Mouse (Mus musculus) liver, embryonic 12.5 days (tissue): Measurements from ENCODE around the gene Sstr4. TPM values are rescaled to one million over a fixed set of nuclear protein-coding genes. Genes with fewer than 3 reads are reported as not detected.
A peak's percentile ranks its signal among the peaks of the same experiment; 100 is the strongest.

Source experiments
- ATAC-seq: fragments of 200-750 bp; cut with Nextera tagmentation; 2 replicates; pipeline ENCODE4 v1.8.0; 2017; ENCODE audit warnings: moderate number of reproducible peaks, mild to moderate bottlenecking, moderate library complexity
- H3K27ac ChIP-seq: fragments of 300-500 bp; sonication (generic); 2 replicates; pipeline ENCODE4 v1.5.1; 2016; ENCODE audit warnings: mild to moderate bottlenecking
- H3K27me3 ChIP-seq: fragments of 300-500 bp; sonication (generic); replicated peaks from 2 replicates; pipeline ENCODE4 v1.6.1; 2016; ENCODE audit warnings: mild to moderate bottlenecking, moderate library complexity
- H3K36me3 ChIP-seq: fragments of 300-500 bp; sonication (generic); 2 replicates; pipeline ENCODE4 v1.6.1; 2016; ENCODE audit warnings: mild to moderate bottlenecking, moderate library complexity
- H3K4me1 ChIP-seq: fragments of 300-500 bp; sonication (generic); 2 replicates; pipeline ENCODE4 v1.6.1; 2016
- H3K4me2 ChIP-seq: fragments of 300-500 bp; sonication (generic); 2 replicates; pipeline ENCODE4 v1.6.1; 2016; ENCODE audit warnings: mild to moderate bottlenecking, moderate library complexity
- H3K4me3 ChIP-seq: fragments of 300-500 bp; sonication (generic); 2 replicates; pipeline ENCODE4 v1.5.1; 2016; ENCODE audit warnings: mild to moderate bottlenecking, moderate library complexity
- H3K9ac ChIP-seq: fragments of 300-500 bp; sonication (generic); 2 replicates; pipeline ENCODE4 v1.6.1; 2016; ENCODE audit warnings: mild to moderate bottlenecking, moderate library complexity
- H3K9me3 ChIP-seq: fragments of 300-500 bp; sonication (generic); replicated peaks from 2 replicates; pipeline ENCODE4 v1.6.1; 2016; ENCODE audit warnings: mild to moderate bottlenecking, moderate library complexity
- WGBS: fragments of 180-500 bp; shearing (Covaris S2); methylation state at CpG from one replicate; pipeline ENCODE4 v1.1.7; 2016; ENCODE audit not compliant: insufficient replicate concordance; 5-methylcytosine and 5-hydroxymethylcytosine counted together
- polyA plus RNA-seq: library from polyadenylated mRNA; unstranded; fragments of >200 nt; fragmentation: Nextera tagmentation; extraction: Ambion mirVana; gene quantifications from 2 replicates; pipeline ENCODE4 v1.2.1, GENCODE M21; 2016

Sstr4 gene
- 0.25 and 0.30 TPM in 2 replicates for polyA plus RNA-seq

GRCm38 (mm10) chr2:148395131-148396051 is at the start of gene Sstr4:
Gene Sstr4 (plus strand): TSS chr2:148395344.
- H3K36me3 ChIP-seq = no peaks in the 10 kb centered on the region
- H3K4me3 ChIP-seq = peak within 1 kb of the TSS; percentile 46
- H3K27me3 ChIP-seq = peaks cover 40% of the 10 kb centered on the region
- 0 out of 2 replicates have a peak, but pooled peaks cover 5% of the 10 kb centered on the region for H3K4me1 ChIP-seq
- H3K9me3 ChIP-seq = no peaks in the 10 kb centered on the region
- ATAC-seq = no peak
- H3K27ac ChIP-seq = no peak within 1 kb of the TSS
- H3K4me2 ChIP-seq = peak within 1 kb of the TSS; percentile 70
- H3K9ac ChIP-seq = no peak within 1 kb of the TSS
- WGBS = 6% methylated on average over 68 of the region's 83 CpGs

GRCm38 (mm10) chr2:148345373-148345772 is 49.8 kb upstream of the Sstr4 start:
- Histone ChIP-seq H3K9ac (no peak overlapping the region), H3K4me2 (no peak overlapping the region), H3K9me3 (no peaks in the 10 kb centered on the region), H3K36me3 (no peaks in the 10 kb centered on the region), H3K4me3 (no peak overlapping the region), H3K4me1 (no peaks in the 10 kb centered on the region), H3K27ac (no peak overlapping the region), H3K27me3 (no peaks in the 10 kb centered on the region)
- no peak for ATAC-seq

- Histone ChIP-seq H3K27me3 (no peaks in the 10 kb centered on the region), H3K4me1 (no peaks in the 10 kb centered on the region), H3K9ac (no peak overlapping the region), H3K4me3 (no peak overlapping the region), H3K36me3 (no peaks in the 10 kb centered on the region), H3K9me3 (no peaks in the 10 kb centered on the region), H3K27ac (no peak overlapping the region), H3K4me2 (no peak overlapping the region)
- WGBS = 74% methylated on average over 1 of the region's 1 CpGs
- ATAC-seq = no peak
Measured at GRCm38 (mm10) chr2:148346976-148347375, 48.2 kb upstream of the Sstr4 start.

GRCm38 (mm10) chr2:148349509-148350307 is 45.4 kb upstream of the Sstr4 start:
- ATAC-seq = no peak
- Histone ChIP-seq H3K4me2 (no peak overlapping the region), H3K4me1 (no peaks in the 10 kb centered on the region), H3K4me3 (no peak overlapping the region), H3K36me3 (no peaks in the 10 kb centered on the region), H3K9me3 (no peaks in the 10 kb centered on the region), H3K27ac (no peak overlapping the region), H3K27me3 (no peaks in the 10 kb centered on the region), H3K9ac (no peak overlapping the region)
- WGBS = 60% methylated on average over 4 of the region's 4 CpGs

- no peaks in the 10 kb centered on the region for H3K36me3 ChIP-seq
- no peak overlapping the region for H3K4me3 ChIP-seq
- no peaks in the 10 kb centered on the region for H3K4me1 ChIP-seq
- no peak overlapping the region for H3K9ac ChIP-seq
- H3K27me3 ChIP-seq = no peaks in the 10 kb centered on the region
- H3K4me2 ChIP-seq = no peak overlapping the region
- no peaks in the 10 kb centered on the region for H3K9me3 ChIP-seq
- no peak overlapping the region for H3K27ac ChIP-seq
- WGBS = 16% methylated on average over 2 of the region's 2 CpGs
- no peak for ATAC-seq
Measured at GRCm38 (mm10) chr2:148350460-148350859, 44.7 kb upstream of the Sstr4 start.

- WGBS = 50% methylated on average over 1 of the region's 1 CpGs
Measured at GRCm38 (mm10) chr2:148352655-148353054, 42.5 kb upstream of the Sstr4 start.

GRCm38 (mm10) chr2:148357145-148357544 is 38.0 kb upstream of the Sstr4 start:
- no peaks in the 10 kb centered on the region for H3K4me1 ChIP-seq
- H3K9me3 ChIP-seq = no peaks in the 10 kb centered on the region
- WGBS = 61% methylated on average over 1 of the region's 1 CpGs
- no peak overlapping the region for H3K9ac ChIP-seq
- no peak overlapping the region for H3K4me2 ChIP-seq
- H3K4me3 ChIP-seq = no peak overlapping the region
- no peaks in the 10 kb centered on the region for H3K36me3 ChIP-seq
- H3K27me3 ChIP-seq = no peaks in the 10 kb centered on the region
- no peak overlapping the region for H3K27ac ChIP-seq
- ATAC-seq = no peak

More at GRCm38 (mm10) chr2:148352655-148353054, 42.5 kb upstream of the Sstr4 start:
- Histone ChIP-seq H3K9me3 (no peaks in the 10 kb centered on the region), H3K9ac (no peak overlapping the region), H3K27ac (no peak overlapping the region), H3K4me3 (no peak overlapping the region), H3K36me3 (no peaks in the 10 kb centered on the region), H3K4me2 (no peak overlapping the region), H3K27me3 (no peaks in the 10 kb centered on the region), H3K4me1 (no peaks in the 10 kb centered on the region)
- ATAC-seq = no peak

- Histone ChIP-seq H3K27me3 (no peaks in the 10 kb centered on the region), H3K9me3 (no peaks in the 10 kb centered on the region), H3K4me3 (no peak overlapping the region), H3K9ac (no peak overlapping the region), H3K36me3 (no peaks in the 10 kb centered on the region), H3K27ac (no peak overlapping the region), H3K4me1 (no peaks in the 10 kb centered on the region), H3K4me2 (no peak overlapping the region)
- WGBS = 73% methylated on average over 3 of the region's 3 CpGs
- ATAC-seq = no peak
Measured at GRCm38 (mm10) chr2:148364536-148364935, 30.6 kb upstream of the Sstr4 start.

GRCm38 (mm10) chr2:148365227-148365626 is 29.9 kb upstream of the Sstr4 start:
- Histone ChIP-seq H3K9me3 (no peaks in the 10 kb centered on the region), H3K4me3 (no peak overlapping the region), H3K36me3 (no peaks in the 10 kb centered on the region), H3K9ac (no peak overlapping the region), H3K4me2 (no peak overlapping the region), H3K27ac (no peak overlapping the region), H3K27me3 (no peaks in the 10 kb centered on the region), H3K4me1 (no peaks in the 10 kb centered on the region)
- WGBS = 27% methylated on average over 1 of the region's 1 CpGs
- ATAC-seq = no peak

GRCm38 (mm10) chr2:148371743-148372630 is 23.2 kb upstream of the Sstr4 start:
- Histone ChIP-seq H3K9ac (no peak overlapping the region), H3K9me3 (no peaks in the 10 kb centered on the region), H3K4me2 (no peak overlapping the region), H3K36me3 (no peaks in the 10 kb centered on the region), H3K27ac (no peak overlapping the region), H3K4me3 (no peak overlapping the region), H3K27me3 (no peaks in the 10 kb centered on the region), H3K4me1 (no peaks in the 10 kb centered on the region)
- no peak for ATAC-seq
- WGBS = 42% methylated on average over 4 of the region's 4 CpGs

GRCm38 (mm10) chr2:148373602-148374071 is 21.5 kb upstream of the Sstr4 start:
- H3K9me3 ChIP-seq = no peaks in the 10 kb centered on the region
- no peaks in the 10 kb centered on the region for H3K36me3 ChIP-seq
- H3K4me2 ChIP-seq = no peak overlapping the region
- H3K27me3 ChIP-seq = no peaks in the 10 kb centered on the region
- no peak overlapping the region for H3K27ac ChIP-seq
- no peak overlapping the region for H3K4me3 ChIP-seq
- H3K4me1 ChIP-seq = no peaks in the 10 kb centered on the region
- no peak for ATAC-seq
- 39% methylated on average over 2 of the region's 2 CpGs for WGBS
- H3K9ac ChIP-seq = no peak overlapping the region
